Mouse (Mus musculus) cerebral cortex, adult 2 months (tissue): ENCODE data around the gene Tmem235.

Experiments
- WGBS: fragments of 180-500 bp; shearing (Covaris S2); methylation state at CpG from one replicate; pipeline ENCODE4 v1.1.7; 2018; 5-methylcytosine and 5-hydroxymethylcytosine counted together

The Tmem235 gene

GRCm38 (mm10) chr11:117890519-117891282 lies 30.1 kb downstream of the Tmem235 start:
- 47% methylated on average over 13 of the region's 13 CpGs for WGBS

- WGBS: 97% methylated on average over 19 of the region's 19 CpGs
Measured at GRCm38 (mm10) chr11:117891581-117892175, 31.1 kb downstream of the Tmem235 start.

GRCm38 (mm10) chr11:117892199-117892598 lies 31.6 kb downstream of the Tmem235 start:
- 74% methylated on average over 6 of the region's 6 CpGs for WGBS

GRCm38 (mm10) chr11:117894676-117895075 lies 34.1 kb downstream of the Tmem235 start:
- 75% methylated on average over 10 of the region's 10 CpGs for WGBS

- WGBS: 44% methylated on average over 2 of the region's 2 CpGs
Measured at GRCm38 (mm10) chr11:117896533-117896932, 36.0 kb downstream of the Tmem235 start.

- 85% methylated on average over 2 of the region's 2 CpGs for WGBS
Measured at GRCm38 (mm10) chr11:117902282-117902681, 41.7 kb downstream of the Tmem235 start.

- WGBS: 89% methylated on average over 8 of the region's 8 CpGs
Measured at GRCm38 (mm10) chr11:117904442-117904841, 43.9 kb downstream of the Tmem235 start.

GRCm38 (mm10) chr11:117909337-117909736 lies 48.8 kb downstream of the Tmem235 start:
- WGBS: 90% methylated on average over 8 of the region's 8 CpGs

- 33% methylated on average over 13 of the region's 13 CpGs for whole genome bisulfite sequencing
Measured at GRCm38 (mm10) chr11:117912684-117913352, 52.3 kb downstream of the Tmem235 start.

GRCm38 (mm10) chr11:117914531-117914930 lies 54.0 kb downstream of the Tmem235 start:
- WGBS: 80% methylated on average over 12 of the region's 12 CpGs
